Mouse (Mus musculus) liver, adult (tissue): Measurements from ENCODE around the gene Mgat5.

Experiments used
- GATA4 ChIP-seq: IDR thresholded peaks from 2 replicates; pipeline ENCODE4 v1.6.1; 2014; ENCODE audit warnings: mild to moderate bottlenecking, low read length; ENCODE audit not compliant: insufficient replicate concordance

Gene Mgat5

GRCm38 (mm10) chr1:127353408-127353807 lies 148.6 kb downstream of the Mgat5 start:
- TF ChIP-seq GATA4: no peak

DNA sequence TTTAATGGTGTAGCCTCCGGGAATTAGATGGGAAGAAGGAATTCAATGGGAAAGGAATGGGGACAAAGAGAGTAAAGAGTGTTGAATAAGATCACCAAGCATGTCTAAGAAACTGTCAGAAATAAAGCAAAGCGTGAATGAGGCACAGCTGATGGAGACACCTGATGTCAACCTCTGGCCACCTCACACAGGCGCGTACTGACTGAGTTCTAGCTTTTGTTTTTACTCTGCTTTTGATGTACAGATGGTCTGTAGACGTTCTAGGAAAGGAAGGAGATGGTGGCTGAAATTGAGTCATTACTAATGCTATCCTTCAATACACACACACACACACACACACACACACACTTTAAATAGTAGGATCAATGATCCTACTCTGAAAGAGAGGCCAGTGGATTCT lies 149.3 kb downstream of the Mgat5 start:
- TF ChIP-seq GATA4: no peak

DNA sequence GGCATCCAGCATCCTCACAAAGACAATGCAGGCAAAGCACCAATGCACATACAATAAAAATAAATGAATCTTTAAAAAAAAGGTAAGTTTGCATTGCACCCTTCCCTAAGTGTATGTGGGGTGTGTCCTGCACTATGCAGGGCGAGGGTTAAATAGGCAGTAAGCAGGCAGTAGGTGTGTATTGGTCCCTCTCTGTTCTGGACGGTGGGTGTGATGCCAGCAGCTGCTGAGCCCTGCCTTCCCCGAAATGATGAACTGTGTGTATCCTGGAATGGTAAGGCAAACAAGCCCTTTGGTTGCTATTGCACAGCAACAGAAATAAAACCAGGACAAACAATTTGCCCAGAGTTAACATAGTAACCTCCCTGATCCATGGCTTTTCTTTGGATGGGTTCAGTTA lies 150.2 kb downstream of the Mgat5 start:
- no peak for TF ChIP-seq GATA4

DNA sequence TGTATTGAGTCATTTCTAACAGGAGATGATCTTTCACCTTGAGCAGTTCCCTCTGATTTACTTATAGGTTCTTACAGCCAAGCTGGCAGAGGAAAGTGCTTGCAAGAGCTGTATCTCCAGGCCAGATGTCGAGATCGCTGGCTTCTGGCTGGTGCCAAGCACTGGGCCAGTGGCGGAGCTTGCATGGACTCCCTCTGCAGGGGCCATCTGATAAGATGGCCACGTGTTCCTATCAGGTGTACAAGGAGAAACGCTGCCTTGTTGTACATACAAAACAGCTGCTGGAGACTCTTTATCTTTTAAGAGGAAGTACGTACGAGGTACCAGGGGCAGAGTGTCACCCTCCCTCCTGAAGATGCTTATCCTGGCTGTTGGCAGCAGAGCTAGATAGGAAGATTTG lies 158.8 kb downstream of the Mgat5 start:
- TF ChIP-seq GATA4: no peak; the same call in 1 of the 2 replicates

- no peak for TF ChIP-seq GATA4
Measured at GRCm38 (mm10) chr1:127365706-127366105, 160.9 kb downstream of the Mgat5 start.

DNA sequence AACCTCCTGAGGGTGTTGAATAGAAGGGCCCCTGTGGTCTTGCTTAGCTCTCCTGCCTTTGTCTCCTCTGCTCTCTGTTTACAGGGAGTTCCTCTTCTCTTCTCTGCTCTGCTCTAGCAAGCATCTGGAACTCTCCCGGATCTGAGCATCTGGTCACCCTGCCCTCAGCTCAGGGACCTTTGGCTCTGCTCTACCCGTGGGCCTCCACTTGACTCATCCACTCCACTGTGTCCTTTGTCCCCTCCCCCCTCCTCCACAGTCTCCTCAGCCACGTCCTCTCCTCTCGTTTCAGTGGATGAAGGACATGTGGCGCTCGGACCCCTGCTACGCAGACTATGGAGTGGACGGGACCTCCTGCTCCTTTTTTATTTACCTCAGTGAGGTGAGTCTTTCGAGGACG lies 161.3 kb downstream of the Mgat5 start:
- TF ChIP-seq GATA4: no peak

DNA sequence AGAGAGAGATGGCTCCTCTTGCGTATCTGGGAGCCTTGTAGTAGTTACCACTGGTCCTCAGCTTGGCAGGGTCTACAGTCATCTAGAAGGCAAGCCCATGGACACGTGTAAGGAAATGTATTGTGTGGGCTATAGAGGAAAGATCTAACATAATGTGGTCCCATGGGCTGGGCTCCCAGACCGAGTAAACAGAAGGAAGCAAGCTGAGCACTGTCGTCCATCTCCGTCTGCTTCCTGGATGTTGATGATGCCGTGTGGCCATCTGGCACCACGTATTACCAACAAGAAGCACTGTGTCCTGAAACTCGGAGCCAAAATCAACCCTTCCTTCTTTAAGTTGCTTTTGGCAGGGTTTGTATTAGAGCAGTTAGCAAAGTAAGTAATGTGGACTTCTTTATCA lies 163.7 kb downstream of the Mgat5 start:
- no peak for TF ChIP-seq GATA4

GRCm38 (mm10) chr1:127369538-127369937 lies 164.7 kb downstream of the Mgat5 start:
- no peak for TF ChIP-seq GATA4

DNA sequence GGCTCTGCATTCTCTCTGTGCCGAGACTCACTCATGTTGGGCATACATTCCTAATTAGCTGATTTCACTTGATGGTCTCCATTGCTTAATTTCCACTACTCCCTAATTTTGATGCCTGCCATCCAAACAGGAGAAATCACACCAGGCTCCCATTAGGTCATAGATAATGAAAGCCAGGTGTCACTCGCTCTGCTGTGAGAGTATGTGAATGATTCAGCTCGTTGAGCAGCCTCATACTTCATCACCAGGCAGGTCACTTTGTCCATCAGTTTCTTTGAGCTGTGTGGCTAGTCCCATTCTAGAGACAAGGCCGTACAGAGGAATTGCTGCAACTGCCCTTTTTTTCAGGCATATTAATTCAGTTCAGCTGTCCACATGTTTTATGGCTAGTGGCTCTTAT lies 167.3 kb downstream of the Mgat5 start:
- TF ChIP-seq GATA4: no peak

GRCm38 (mm10) chr1:127373559-127373958 lies 168.7 kb downstream of the Mgat5 start:
- no peak for TF ChIP-seq GATA4

GRCm38 (mm10) chr1:127374157-127374556 lies 169.3 kb downstream of the Mgat5 start:
- TF ChIP-seq GATA4: no peak

DNA sequence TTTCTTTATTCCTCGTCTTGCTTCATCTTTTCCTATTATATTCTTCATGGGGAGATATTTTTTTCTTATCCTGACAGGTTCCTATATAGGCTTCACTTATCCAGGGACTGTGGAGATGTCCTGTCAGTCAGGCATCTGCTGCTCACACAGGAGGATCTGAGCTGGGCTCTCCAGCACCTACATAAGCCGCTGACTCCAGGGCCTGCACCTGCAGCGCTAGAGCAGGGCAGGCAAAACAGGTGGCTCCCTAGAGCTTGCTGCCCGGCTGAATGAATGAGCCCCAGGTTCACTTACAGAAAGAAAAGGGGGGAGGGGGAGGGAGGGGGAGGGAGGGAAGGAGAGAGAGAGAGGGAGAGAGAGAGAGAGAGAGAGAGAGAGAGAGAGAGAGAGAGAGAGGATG lies 175.3 kb downstream of the Mgat5 start:
- no peak for TF ChIP-seq GATA4

GRCm38 (mm10) chr1:127380749-127381501 lies 176.1 kb downstream of the Mgat5 start:
- TF ChIP-seq GATA4: no peak

DNA sequence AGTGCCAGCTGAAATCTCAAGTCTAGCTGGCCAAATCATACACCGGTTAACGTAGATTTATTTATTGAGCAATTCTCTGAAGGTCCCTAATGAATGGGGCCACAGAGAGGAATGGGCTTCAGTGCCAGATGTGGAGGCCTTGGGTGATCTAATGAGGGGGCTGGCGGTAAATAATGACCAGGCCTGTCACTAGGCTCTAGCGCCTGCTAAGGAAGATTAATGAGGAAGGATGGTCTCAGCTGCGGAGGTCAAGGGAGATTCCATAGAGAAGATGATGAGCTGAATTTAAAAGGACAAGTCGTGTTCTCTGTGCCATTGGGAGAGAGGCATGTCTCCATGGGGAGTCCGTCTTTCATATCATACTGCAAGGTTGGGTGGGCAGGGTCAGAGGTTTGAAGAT lies 178.3 kb downstream of the Mgat5 start:
- no peak for TF ChIP-seq GATA4

DNA sequence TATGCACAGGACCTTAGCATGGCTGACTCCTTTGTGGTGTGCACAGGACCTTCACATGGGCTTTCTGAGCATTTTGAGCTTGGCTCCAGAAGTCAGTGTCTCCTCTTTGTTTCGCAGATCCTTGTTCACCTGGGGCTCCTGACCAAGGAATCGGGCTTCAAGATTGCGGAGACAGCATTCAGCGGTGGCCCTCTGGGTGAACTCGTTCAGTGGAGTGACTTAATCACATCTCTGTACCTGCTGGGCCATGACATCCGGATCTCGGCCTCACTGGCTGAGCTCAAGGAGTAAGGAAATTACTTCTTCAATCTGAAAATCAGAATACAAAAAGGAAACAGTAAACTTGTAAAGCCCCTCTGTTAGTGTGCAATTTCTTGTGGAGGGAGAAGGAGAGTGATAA lies 182.4 kb downstream of the Mgat5 start:
- no peak for TF ChIP-seq GATA4

DNA sequence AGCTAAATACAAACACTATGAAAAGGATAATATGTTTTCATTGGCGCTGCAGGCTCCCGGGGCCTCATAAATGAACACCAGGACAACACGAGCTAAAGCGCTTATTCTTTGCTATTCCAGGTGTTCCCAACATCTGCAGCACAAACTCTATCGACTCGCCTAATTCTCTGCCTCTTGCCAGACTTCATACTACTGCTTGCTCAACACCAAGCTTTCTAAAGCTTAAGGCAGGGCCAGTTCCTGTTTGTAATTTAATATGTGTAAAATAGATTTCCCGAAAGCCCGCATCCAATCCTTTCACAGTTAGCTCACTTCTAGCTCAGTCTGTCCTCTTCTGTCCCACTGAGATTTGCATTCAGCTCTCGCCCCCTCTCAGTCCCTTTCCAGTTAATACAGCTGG lies 182.8 kb downstream of the Mgat5 start:
- TF ChIP-seq GATA4: no peak

- no peak for TF ChIP-seq GATA4
Measured at GRCm38 (mm10) chr1:127394716-127395115, 189.9 kb downstream of the Mgat5 start.

DNA sequence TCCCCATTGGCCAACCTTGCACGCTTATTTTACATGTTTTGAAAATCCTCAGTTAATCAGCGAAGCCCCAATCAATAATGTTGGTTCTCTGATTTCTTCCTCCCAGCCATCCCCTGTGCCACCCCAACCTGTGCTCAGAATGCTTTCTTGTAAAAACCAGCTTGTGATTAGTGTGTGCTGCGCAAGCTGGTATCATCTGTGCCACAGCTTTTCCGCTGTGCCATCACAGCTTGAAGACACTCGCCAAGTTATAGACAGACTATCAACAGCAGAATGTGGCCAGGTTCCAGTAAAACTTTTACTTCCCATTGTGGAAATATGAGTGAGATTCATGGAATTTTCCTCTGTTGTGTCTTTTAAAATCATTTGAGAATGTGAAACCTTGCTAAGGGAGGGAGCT lies 190.9 kb downstream of the Mgat5 start:
- TF ChIP-seq GATA4: no peak
